8 mouse cellular contexts compared by ENCODE assay signal in genomic region chr19:46962171-46962772, GRCm38 (mm10). TPM values are rescaled to one million over a fixed set of nuclear protein-coding genes. Genes with fewer than 3 reads are reported as not detected.
DNase-seq lines count a peak whose midpoint lies in the region; TF ChIP-seq lines count a peak whose summit lies in the region.

No protein-coding gene starts in this region.

- TF ChIP-seq CTCF in cortical plate, adult 2 months (IDR thresholded peaks at IDR 0.05; ENCODE audit: extremely low read depth, insufficient read depth, low read length): no peak

- peak overlapping the region; percentile 62 for H3K4me3 ChIP-seq in cortical plate, adult 2 months (ENCODE audit: insufficient read depth, low read length)

- H3K4me1 ChIP-seq in cortical plate, adult 2 months (ENCODE audit: control insufficient read depth, insufficient read depth, low read length): peaks cover 7% of the 10 kb centered on the region; the same call in 1 of the 2 replicates

- no peak overlapping the region for H3K27ac ChIP-seq in cortical plate, adult 2 months (ENCODE audit: insufficient read depth, low read length)

- intact Hi-C loops in gastrocnemius, postnatal 14 days (cut with DNase I; ENCODE audit: low total_unique reads): no loop called here
- intact Hi-C loops in left cerebral cortex, postnatal 36 days (cut with DNase I): loop anchor here (5.0 kb wide), 1 partner anchor 35 kb away; no protein-coding TSS in a partner anchor

- peak; percentile 78 for DNase-seq in adrenal gland, adult 18-20 months (ENCODE audit: low spot score in 2 of 2)
- DNase-seq in gastrocnemius, postnatal 14 days: peak; percentile 80
- DNase-seq in induced T-regulatory cell, adult 2 months (ENCODE audit: low read depth): peak; percentile 85
- DNase-seq in left cerebral cortex, postnatal 36 days (ENCODE audit: low spot score in 2 of 2): peak; percentile 55 to 67
- DNase-seq in mesoderm, embryonic 11.5 days (ENCODE audit: low read depth, low spot score): peak; percentile 79
- peak; percentile 61 for DNase-seq in right cerebral cortex, postnatal 25 days
- peak; percentile 70 to 76 for DNase-seq in urinary bladder, postnatal 4 days (ENCODE audit: low spot score in 2 of 2)

- no peak for TF ChIP-seq POLR2A in cortical plate, adult 2 months (IDR thresholded peaks at IDR 0.05; ENCODE audit: extremely low read depth, insufficient read depth, low read length)

RNA-seq across cellular contexts. Expression of gene Ina, which starts 52.2 kb away (rescaled TPM):
- 1 to 10 TPM; 7.8 to 8.6 TPM for total RNA-seq in adrenal gland, adult 18-20 months (2021)
- 124 and 127 TPM in 2 replicates for polyA plus RNA-seq in cortical plate, adult 2 months (2012; rRNA removed)
- not detected for total RNA-seq in gastrocnemius, postnatal 14 days (2021)
- total RNA-seq in left cerebral cortex, postnatal 36 days (2021): 100 to 1,000 TPM; 209 to 221 TPM

RNA-seq across cellular contexts. Expression of gene Nt5c2, which starts 52.7 kb away (rescaled TPM):
- total RNA-seq in adrenal gland, adult 18-20 months (2021): 10 to 100 TPM; 57.5 to 68.4 TPM
- 46.7 and 50.3 TPM in 2 replicates for polyA plus RNA-seq in cortical plate, adult 2 months (2012; rRNA removed)
- total RNA-seq in gastrocnemius, postnatal 14 days (2021): 10 to 100 TPM; 17.5 to 23.0 TPM
- 10 to 100 TPM; 68.1 to 78.8 TPM for total RNA-seq in left cerebral cortex, postnatal 36 days (2021)

Comparison
In these comparisons a context has a peak if more than half of its experiments do, and no peak if none do; other contexts are left out.
1. RNA of gene Ina, which starts 52.2 kb away (total RNA-seq): 209 to 221 TPM in left cerebral cortex, postnatal 36 days; 7.8 to 8.6 TPM in adrenal gland, adult 18-20 months and not detected in gastrocnemius, postnatal 14 days; every median in the first group is over 10 times any median in the second.
2. Peak in every context shown above with its lines, with median percentiles within 50 percentile points of each other: DNase-seq.